Mouse (Mus musculus) natural killer cell, adult 2 months (primary cell): ENCODE data around the gene Soat1.
A peak's percentile ranks its signal among the peaks of the same experiment; 100 is the strongest.

Experiments
- DNase-seq, 2 experiments: peaks; one replicate each; pipeline ENCODE4 v3.0.0; 2022; ENCODE audit warnings: low spot score in 2 of 2

Soat1 gene

DNA sequence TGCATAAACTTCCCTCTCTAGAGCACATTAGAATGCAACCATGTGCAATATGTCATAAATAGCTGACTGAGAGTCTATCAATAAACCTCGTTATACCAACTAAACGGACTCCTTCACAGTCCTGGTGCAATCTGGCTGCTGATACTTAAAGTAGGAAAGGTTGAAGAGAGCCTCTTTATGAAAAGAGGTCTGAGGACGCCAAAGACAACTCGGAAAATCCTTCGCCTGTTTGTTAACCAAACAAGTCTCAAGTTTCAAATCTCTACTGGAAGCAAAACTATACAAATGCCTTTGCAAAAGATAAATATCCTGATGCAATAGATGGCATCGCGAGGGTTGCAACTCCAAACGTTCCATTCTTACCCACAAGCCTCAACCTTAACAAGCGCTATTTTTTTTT is 9.2 kb downstream of the Soat1 start:
- no peak for DNase-seq

DNA sequence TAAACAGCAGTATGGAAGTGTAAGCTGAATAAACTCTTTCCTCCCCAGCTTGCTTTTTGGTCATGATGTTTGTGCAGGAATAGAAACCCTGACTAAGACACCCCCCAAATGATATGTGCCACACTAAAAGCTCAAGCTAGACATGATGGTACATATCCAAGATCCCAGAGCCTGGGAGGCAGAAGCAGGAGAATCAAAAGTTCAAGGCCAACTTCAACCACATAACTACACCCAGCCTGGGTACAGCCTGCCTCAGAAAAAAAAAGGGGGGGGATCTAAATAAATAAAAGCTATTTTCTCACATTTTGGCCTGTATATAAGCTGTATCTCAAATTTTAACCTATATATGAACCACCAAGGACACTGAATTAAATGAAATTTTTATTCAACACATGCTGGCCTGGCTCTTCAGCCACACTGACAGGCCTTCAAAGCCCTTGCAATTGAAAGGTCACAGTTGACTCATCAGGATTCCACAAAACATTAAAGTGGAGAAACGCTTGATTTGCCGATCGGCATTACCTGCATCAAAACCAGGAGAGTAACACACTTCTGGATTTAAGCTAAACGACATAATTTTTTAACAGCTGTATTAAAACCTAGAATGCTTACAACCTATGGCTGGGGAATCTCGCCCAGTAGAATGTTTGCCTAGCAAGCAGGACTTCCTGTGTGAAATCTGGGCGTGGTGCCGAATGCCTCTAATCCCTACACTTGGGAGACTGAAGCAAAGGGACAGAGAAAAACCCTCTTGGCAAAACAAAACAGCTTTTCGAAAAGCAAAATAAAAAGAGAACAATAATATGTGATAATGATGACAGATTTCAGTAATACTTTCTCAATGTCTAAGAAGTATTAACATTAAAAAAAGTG is 9.9 kb downstream of the Soat1 start:
- DNase-seq, result no peak

DNA sequence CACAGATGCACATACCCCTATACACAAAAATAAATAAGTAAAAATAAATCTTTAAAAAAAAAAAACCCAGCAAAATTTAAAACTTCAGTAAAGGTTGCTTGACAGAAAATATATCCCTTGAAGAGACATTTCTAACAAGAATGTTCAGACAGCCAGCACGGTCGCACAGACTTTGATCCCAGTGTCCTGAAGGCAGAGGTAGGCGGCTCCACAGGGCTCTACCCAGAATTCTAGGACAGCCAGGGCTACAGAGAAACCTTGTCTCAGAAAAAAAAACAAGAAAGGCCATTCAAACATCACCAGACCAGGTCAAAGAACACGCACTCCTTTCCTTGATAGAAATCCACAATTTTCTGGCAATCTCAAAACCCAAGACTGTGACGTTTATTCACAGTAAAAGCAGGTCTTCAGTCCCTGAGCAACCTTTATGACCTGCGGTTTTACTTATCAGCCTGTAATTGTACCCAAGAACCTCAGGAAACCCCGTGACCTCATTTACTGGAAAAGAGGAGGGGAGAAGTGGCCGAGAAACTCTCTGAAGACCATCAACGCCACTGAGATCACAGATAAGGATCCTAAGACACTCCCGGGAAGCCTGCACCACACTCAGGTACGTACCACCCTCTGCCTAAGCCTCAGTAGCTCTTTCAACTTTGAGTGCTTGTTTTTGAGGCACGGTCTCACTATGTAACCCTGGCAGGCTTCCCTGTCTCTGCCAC is 11.7 kb downstream of the Soat1 start:
- no peak for DNase-seq

DNA sequence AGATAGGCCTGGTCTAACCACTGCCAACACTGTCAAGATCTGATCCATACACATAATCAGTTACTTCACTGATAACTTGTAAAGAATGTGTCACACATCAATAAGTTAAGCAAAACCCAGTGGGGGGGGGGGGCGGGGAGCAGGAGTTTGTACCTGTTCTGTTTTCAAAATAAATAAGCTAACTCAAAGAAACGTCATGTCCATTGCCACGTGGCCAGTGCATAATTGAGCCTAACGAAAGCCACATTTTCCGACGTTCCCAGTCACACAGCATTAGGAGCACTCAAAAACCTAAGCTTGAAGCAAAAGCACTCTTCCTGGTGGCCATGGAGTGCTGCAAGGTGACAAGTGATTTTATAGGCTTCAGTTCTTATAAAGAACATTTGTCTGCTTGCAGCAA is 13.1 kb downstream of the Soat1 start:
- no peak for DNase-seq

DNA sequence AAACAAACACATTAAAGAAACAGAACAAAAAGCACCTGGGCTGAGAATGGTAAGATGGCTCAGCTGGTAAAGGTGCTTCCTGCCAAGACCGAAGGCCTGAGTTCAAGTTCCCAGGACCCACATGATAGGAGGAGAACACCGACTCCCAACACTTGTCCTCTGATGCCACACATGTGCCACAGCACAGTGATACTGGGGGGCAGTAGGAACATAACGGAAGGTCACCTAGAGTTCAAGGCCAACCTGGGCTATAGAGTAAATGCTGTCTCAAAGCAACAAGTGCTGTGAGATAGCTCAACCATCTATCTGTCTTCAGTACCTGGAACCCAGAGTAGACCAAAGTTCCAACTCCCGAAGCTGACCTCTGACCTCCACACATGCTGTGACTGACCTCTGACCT is 13.9 kb downstream of the Soat1 start:
- no peak for DNase-seq

DNA sequence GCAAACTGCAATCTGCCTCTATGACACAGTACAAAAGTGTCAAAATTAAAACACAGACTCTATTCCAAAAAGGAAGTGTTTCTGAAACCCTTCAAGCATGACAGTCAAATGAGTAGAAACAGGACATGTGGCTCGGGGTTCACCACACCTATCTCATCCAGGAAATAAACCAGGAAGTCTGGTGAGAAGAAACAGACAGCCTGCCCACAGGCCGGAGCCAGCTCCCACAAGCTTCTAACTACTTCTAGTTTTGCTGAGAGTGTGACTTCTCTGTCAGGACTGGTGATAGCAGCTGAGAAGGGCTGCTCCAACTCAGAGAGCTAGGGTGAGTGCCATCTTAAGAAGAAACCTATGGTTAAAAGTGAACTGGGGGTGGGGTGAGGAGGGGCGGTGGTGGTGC is 14.4 kb downstream of the Soat1 start:
- peak; percentile 30 to 69 for DNase-seq

DNA sequence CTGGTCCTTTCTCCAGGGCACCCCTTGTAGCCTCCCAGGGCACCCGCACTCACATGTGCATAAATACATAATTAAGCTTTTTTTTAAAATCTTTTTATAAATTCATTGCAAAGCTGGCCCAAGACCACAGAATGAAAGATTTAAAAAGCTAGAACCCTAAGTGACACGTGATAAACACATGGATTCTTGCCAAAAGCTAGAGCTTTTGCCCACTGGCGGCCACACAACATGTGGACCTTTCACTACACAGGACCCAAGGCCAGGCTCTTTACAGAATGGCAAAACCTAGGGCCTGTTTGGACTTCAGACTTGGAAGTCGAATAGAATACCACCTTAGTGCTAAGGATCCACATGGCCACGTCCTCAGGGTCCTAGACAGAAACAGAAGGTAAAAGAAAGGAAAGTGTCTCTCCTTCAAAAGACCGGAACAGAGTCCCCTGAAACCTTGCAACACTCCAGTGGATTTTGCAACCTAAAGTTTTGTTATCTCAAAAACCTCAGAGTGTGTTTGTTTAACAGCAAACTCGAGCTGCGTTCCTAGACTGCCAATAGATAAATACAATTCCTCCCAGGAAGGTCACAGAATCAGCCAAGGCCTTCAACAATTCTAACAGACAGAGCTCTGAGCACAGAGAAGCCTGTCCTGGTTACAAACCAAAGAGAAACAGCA is 15.6 kb downstream of the Soat1 start:
- DNase-seq, result no peak

DNA sequence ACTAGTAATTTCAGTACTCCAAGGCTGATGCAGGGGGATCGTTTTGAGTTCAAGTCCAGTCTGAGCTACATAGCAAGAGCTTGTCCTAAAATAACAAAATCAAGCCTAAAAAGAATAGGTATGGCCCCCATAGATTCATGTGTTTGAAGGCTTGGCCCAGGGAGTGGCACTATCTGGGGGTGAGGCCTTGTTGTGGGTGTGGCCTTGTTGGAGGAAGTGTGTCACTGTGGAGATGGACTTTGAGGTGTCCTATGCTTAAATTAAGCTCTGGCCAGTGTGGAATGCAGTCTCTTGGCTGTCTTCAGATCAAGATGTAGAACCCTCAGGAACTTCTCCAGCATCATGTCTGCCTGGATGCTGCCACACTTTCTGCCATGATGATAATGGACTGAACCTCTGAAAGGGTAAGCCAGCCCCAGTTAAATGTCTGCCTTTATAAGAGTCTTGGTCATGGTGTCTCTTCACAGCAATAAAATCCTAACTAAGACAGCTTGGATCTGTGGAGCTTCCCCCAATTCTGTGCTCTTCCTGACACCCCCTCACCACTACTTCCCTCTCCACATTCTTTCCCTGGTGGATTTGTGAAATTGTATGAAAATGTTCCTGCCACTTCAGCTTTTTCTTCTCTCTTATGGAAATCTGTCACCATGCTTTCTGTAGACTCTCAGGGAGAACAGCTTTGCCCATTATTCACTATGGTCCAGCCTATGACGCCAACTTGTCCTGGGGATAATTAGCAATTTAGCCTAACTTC is 18.9 kb downstream of the Soat1 start:
- DNase-seq, result no peak

DNA sequence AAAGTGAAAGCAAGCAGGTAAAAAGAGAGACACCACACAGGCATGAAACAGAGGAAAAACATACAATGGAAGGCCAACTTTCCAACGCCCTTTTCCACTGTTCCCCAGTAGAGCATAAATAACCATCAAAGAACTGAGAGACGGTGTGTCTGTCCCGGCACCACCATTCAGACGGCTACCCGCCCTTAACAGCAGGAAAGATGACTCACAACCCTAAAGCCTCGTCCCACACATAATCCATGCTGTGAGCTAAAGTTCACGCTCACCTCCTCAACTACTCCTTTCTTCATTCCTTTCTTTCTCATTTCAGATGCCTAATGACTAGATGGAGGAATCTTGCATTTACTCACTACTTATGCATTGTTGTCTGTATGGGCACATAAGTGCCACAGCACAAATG is 19.7 kb downstream of the Soat1 start:
- DNase-seq, result no peak

DNA sequence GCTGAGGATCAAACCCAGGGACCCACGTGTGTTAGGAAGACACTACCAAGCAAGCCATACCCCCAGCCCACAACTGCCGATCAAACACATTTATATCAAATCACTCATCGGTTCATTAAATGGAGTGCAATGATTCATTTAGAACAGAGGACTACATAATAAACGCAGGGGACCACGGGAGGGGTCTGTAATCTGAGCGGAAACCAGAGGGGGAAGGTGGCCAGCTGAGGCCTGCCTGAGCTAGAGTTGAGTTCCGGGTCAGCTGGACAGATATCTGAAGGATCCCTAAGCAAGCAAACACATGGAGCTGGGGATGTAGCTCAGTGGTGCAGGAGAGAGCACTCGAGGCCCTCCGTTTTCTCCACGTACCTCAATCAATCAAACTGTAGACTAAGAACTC is 20.3 kb downstream of the Soat1 start:
- DNase-seq, result no peak

DNA sequence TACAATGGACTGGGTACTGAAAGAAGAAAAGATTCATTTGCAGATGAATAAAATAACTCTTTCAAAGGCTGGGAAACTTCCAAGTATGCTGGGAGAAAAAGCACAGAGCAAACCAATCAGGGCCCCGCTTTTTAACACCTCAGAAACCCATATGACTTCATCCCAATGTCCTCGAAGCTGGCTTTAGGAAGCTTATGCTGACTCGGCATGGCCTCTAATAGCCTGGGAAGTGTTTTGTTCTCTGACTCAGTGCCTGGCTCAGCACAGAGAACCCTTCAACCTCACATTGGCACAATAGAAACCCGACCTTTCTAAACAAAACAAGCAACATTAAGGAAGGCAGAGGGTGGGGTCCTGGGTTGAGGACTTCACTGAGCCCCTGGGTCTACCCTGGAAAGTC is 23.7 kb downstream of the Soat1 start:
- DNase-seq, result no peak

DNA sequence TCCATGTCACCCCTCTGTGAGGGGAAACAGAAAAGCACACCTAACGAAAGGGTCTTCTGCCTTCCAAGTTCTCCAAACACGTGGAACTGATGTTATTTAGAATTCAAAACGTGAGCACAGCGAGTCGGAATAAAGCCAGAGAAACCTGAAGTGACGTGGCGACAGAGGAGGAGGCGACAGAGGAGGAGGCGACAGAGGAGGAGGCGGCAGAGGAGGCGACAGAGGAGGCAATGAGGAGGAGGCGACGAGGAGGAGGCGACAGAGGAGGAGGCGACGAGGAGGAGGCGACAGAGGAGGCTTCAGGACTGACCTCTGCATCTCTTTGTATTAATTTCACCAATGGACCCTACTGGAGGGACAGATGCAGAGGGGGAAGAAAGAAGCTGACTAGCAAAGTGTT is 24.4 kb downstream of the Soat1 start:
- DNase-seq, result no peak

DNA sequence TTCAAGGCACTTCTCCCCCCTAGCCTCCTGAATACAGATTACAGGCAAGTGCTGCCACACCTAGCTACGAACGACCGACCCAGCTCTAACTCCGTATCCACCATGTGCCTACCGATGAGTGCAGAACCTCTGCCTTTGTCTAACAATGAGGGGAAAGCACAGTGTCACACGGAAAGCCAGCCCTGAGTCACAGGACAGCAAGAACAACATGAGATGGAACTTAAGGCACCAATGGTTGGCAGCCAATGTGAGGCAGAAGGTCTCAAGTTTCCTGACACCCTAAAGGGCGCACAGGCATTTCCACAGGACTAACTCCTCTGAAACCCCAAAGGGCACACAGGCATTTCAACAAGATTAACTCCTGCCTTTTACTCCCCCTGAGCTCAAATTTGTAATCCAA is 25.0 kb downstream of the Soat1 start:
- DNase-seq, result no peak

DNA sequence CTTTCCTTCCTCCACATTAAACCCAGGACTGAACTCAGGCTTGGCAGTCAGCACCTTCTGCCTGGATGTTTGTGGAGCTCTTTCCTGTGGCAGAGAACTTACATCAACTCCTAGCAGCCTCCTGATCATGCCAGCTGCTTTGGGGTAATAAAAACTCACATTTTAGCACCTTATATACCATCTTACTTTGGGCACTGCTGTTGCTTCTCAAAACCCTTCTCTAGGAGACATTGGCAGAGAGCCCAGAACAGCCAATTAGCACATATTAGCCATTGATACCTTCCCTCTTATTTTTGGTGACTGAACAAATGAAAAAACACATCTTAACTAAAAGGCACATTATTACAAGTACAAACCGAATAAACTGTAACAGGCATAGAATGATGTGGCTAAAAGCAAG is 29.1 kb downstream of the Soat1 start:
- no peak for DNase-seq

DNA sequence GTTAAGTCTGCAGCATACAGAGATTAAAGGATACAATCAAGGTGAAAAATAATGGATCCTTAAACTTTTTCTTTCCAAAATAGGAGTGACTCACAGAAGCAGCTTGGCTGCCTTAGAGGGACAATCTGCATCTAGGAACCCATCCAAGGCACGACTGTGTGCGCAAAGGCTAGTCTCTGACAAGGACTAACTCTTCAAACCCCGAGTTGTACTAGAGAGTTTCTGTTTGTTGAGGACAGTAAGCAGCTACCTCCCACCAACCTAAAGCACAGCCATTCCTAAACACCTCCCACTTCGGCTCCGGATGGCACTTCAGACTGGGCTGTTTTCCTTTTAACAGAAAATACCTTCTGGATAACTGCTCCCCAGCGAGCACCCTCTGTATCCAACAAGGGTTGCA is 31.4 kb downstream of the Soat1 start:
- no peak for DNase-seq

DNA sequence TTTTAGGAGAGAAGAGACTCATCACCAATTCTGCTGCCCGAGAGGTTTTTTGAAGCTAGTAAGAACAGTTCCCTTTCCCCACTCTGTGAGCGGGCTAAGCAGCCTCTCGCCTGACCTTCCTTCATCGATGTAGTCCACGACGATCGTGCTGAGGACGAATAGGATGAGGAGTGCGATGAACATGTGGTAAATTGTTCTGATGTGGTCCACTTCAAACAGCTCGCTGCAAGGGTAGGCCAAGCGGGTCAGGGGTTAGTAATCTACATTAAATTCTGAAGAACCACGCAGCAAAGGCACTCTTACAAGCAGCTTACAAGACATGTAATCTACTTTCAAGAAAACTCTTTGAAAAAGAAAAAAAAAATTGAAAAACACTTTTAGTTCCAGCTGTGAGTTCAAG is 31.9 kb downstream of the Soat1 start:
- DNase-seq, result no peak

DNA sequence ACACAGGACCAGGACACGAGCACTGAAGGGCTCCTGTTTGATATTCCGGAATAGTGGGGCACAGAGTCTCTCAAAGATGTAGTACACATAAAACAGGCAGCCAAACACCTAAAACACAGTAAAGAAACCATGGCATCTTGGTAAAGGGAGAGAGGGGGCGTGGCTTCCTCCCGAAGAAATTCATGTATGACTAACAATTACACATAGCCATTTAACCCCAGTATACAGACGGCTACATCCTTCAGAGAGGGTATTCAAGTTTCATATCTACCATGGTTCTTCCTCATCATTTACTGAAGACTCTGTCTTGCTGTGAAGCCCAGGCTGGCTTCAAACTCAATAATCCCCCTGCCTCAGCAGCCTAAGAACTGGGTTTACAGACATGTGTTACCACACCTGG is 36.4 kb downstream of the Soat1 start:
- no peak for DNase-seq

DNA sequence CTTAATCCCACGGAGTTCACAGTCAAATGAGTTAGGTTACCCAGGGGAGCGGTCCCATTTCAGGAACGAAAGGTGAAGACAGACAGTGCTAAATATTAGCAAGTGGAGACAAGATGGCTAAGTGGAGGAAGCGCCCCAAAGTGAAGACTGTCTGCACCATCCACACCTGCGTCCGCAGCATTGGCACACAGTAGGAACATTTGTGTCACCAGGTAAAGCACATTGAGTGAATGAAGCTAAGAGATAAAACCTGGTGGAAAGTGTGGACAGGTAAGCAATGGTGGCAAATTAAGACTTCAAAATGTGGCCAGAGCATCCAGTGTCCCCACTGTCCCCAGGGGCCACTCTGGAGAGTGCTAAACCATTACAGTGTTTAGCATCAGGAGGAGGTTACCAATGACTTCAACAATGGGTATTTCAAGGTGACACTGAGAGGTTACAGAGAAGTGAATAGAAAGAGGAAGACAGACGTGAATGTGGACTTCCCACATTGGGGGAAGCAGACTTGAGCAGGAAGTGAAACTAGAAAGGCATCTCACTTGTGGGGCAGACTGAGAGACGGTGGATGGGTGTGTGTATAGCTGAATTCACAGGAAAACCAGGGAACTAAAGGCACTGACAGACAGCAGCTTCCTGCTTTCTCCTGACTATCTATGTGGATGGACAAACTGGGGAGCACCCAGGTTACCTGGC is 37.0 kb downstream of the Soat1 start:
- DNase-seq, result peak in 1 of 2 experiments; percentile 51

DNA sequence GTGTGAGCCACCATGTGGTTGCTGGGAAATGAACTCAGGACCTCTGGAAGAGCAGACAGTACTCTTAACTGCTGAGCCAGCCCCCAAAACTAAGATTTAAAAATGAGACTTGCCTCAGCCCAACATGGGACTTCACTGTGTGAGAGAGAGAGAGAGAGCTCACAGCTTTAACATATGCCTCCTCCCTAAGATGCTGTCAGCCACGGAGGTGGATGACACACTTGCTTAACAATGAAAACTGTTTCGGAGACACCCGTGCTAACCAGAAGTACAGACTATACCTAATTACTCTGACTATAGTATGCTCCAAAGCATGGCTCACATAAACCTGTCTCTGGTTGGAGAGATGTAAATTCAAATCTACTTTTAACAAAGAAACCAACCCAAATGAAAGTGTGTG is 40.6 kb downstream of the Soat1 start:
- no peak for DNase-seq

DNA sequence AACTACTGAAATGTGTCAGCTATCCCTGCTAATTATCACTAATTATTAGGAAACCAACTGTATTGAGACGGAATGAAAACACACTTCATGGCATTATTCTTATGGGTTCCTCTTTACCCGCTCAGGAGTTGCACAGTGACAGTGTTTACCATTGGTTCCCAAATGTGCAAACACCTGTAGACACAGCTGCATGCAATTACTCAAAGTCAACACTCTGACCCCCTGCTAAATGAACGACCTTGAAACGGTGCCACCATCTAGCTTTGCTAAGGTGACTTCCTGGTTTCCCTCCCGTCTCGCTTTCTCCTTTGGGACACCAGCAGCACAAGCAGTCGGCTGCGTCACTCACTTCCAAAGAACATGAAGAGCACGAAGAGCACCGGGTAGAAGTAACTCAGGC is 41.6 kb downstream of the Soat1 start:
- DNase-seq, result no peak

DNA sequence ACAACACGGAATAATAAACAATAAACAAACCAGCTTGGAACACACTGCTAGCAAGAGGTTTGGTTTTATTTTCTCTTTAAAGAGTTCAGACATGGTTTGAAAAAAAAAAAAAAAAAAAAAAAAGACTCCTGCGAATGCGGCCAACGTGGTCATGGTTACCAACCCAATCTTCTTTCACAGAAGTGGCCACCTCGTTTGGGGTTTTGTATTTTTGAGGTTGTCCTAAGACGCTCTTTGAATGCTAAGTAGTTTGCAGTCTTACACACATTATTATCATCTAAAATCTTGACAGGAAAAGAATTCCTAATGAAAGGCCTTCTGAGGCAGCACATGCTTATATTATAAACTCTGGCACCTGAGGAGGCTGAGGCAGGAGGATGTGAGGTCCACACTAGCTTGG is 45.7 kb downstream of the Soat1 start:
- DNase-seq, result no peak

DNA sequence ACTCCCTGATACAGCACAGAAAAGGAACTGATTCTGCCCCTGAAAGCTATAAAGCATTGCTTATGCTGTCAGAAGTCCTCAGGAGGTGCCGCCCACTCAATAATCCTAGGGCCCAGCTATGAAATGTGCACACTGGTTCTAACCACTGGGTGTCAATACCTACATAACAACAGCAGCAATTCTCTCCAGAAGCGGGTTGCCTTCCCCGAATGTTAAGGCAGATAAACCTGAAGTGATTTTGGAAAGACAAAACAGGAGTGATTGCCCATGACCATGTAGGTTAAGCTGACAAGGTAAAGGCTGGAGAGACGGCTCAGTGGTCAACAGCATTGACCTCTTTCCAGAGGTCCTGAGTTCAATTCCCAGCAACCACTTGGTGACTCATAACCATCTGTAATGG is 48.4 kb downstream of the Soat1 start:
- no peak for DNase-seq
